Mouse (Mus musculus) testis, postnatal 10 days (tissue): ENCODE measurements around the gene Nmrk1.

Experiments
- DNase-seq: peaks from one replicate; pipeline ENCODE4 v3.0.0; 2021; ENCODE audit warnings: low spot score

Nmrk1 gene

GRCm38 (mm10) chr19:18652592-18652991 is 20.8 kb downstream of the Nmrk1 start:
- no peak for DNase-seq

GRCm38 (mm10) chr19:18653058-18653457 is 21.3 kb downstream of the Nmrk1 start:
- DNase-seq, result peak; percentile 61

GRCm38 (mm10) chr19:18654330-18654729 is 22.6 kb downstream of the Nmrk1 start:
- no peak for DNase-seq

DNA sequence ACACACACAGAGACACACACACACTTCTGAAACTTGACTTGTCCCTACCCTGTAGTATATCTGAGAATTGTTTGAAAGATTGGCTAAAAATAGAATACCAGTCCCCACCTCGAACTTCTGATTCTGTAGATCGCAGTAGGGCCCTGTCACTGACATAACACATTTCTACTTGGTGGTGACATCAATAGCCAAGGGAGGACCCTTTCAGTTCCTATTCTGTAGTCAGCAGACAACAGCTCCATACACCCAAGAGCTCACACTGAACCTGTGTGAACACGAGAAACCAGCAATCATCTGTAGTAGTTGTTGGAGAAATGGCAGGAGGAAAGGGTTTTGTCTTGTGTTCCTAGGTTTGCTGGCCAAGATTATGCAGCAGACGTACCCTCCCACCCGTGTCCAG is 23.2 kb downstream of the Nmrk1 start:
- DNase-seq, result no peak

DNA sequence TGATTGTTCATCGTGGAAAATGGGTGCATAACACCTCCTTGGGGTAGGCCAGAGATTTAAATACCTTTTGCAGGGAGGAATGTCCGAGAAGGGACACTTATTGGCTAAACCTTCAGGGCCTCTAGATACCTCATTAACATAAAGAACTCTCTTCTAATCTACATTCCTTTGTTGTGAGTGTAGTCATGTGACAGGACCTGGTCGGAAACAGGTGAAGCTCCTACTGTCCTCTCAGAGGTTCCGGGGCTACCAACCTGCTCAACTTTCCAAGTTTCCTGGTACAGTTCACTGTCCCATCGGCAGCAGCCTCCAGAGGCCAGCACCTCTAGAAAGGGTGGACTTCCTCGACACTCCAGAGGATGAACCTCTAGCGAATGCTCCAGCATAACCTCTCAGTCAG is 24.2 kb downstream of the Nmrk1 start:
- DNase-seq, result no peak

DNA sequence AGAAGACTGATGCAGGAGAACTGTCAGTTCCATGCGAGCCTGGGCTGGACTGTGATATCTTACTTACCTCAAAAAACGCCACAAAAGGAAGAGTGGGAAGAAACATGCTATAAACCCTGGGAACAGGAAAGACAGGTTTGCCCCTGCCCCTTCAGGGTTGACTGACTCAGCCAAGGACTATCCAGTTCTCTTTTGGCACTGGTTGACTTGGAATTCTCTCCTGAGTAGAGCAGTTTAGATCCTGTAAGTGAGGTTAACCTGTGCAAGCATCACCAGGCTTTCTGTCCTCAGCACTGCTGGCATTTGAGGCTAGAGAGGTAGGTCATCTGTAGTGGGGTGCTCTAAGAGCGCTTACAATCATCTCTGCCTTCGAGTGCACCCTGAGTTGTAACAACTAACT is 26.7 kb downstream of the Nmrk1 start:
- DNase-seq, result no peak

DNA sequence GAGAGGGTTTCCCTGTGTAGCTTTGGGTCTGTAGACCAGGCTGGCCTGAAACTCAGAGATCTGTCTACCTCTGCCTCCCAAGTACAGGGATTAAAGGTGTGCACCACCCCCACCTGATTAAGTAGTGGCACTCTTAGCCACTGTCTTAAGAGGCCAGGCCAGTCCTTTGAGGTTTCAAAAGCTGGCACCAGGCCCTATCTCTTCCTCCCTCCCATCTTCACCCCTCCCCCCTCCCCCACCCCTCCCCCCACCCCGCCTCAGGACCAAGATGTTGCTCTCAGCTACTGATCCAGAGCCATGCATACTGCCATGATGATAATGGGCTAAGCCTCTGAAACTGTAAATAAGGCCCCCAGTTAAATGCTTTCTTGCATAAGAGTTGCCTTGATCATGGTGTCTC is 27.6 kb downstream of the Nmrk1 start:
- DNase-seq, result no peak

DNA sequence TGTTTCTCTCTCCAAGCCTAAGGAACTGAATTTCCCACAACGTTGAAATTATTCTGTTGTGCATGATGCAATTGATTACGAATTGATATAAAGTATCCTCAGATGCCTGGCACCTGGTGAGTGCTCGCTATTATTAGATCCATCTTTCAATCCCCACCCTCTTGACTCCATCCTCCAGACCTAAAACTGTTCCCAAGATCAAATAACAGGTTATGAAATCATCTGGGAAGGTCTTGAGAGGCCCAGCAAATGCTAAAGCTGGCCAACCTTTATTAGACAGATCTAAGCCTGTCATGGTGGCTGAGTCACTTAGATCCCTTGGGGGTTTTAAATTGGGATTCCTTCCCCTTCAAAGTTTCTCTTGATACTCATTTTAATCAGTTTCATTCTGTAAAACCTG is 28.7 kb downstream of the Nmrk1 start:
- no peak for DNase-seq

DNA sequence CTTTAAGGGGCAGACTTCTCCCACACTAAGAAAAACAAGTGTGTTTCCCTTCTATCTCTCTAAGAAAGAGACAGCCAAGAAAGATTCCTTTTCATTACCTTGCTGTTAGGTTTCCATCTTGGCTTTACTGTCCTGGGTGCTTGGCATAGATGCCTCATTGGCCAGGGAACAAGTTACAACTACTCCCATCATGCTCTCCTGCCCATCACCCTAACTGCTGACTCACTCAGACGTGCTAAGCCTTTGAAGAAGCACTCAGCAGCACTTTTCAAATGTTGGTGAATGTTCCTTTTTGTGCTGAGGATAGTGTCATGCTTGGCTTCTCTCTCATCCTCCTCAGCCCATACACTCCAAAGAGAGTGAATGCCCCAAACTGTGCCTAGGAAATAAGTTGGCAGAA is 29.9 kb downstream of the Nmrk1 start:
- no peak for DNase-seq

- DNase-seq, result no peak
These were observed 32.2 kb downstream of the Nmrk1 start for GRCm38 (mm10) chr19:18663904-18664303.

DNA sequence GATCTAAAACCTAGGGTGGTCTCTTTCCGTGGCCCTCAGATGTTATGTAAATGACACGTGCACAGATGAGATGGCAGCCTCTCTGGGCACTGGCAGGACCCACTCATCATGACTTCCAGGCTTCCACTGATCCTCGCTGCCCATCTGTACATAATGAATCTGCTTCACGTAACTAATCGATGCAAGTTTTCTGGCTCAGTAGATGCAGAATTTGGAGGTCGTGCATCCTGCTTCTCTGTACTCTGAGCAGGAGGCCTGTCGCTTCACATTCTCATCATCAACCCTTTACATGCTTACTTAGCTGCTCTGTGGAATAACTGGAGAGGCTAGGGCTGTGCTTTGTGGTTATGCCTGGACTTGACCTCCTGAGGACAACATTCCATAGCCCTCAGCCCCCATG is 35.2 kb downstream of the Nmrk1 start:
- DNase-seq, result no peak

DNA sequence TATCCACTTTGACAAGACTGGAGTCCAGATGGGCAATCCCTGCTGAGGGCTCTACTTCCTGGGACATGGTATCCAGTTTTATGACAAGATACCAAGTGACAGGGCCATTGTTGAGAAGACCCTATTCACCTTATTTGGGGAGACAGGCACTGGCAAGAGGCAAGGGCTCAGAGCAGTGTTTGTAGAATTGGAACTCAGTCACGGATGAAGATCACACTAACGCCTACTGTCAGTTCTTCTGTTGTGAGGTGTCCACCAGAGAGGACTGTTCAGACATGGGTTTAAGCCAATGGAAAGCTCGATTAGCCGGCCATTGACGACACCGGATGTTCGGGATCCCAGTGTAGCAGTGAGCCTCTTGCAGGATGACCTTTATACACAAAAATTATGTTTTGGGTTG is 37.8 kb downstream of the Nmrk1 start:
- no peak for DNase-seq

- peak; percentile 100 for DNase-seq
These were observed 38.9 kb downstream of the Nmrk1 start, which contains the start of gene Carnmt1 for GRCm38 (mm10) chr19:18670608-18671007. Gene Carnmt1, plus strand, starts transcription at chr19:18670764.

DNA sequence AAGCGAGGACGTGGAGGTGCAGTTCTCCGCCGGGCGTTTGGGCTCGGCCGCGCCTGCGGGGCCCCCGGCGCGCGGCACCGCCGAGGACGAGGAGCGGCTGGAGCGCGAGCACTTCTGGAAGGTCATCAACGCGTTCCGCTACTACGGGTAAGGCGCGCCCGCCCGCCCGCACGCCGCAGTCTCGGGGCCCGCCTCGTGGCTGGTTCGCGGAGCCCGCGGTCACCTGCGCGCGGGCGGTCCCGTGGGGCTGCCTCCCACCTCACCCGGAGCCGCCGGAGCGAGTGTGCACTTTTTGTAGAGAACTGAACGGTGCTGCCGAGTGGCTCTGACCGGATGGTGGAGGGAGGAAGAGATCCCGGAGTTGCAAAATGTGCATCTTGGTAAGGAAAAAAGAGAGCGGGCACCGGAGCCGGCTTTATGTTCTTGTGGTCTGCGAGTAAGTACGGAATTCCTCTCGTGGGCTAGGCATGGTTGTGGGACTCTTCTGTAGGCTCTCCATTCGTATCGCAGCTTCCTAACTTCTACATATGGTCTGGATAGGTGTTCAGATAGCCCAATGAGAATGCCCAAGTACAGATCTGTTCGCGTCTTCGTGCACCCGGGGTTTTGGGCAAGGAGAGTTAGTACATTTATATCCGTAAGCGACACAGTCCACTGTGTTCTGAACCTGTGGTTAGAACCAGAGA is 39.4 kb downstream of the Nmrk1 start:
- DNase-seq, result peak; percentile 76

- DNase-seq, result no peak
These were observed 40.7 kb downstream of the Nmrk1 start for GRCm38 (mm10) chr19:18672498-18672897.

DNA sequence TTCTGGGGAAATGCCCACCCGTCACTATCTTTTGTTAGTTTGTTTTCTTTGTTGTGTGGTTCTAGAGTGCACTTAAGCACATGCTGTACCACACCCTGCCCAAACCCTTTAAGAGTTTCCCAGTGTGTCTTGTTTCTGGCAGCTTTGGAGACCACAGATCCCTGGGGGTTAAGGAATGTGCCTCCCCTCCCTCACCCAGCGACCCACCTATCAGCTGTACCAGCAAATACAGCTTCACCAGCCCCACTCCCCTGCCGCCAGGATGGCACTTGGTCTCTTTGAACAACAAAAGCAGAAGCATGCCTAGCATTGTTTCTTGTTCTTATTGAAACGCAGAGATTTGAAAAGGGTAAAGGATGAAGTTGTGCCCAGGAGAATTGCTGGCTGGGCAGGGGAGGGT is 41.4 kb downstream of the Nmrk1 start:
- DNase-seq, result no peak

DNA sequence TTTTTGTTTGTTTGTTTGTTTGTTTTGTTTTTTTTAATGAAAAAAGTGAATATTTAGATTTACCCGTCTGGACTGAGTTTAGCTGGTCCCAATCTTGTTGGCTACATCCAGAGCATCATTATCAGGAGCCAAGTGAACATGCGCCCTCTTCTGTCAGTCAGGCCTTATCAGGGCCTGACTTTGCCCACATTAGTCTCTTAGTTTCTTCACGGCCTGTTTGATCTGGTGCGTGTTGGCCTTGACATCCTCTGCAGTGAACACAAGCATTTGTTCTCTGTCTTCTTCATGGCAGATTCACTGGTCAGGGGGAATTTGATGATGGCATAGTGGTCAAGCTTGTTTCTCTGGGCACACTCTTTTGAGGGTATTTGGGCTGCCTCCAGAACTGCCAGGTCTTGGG is 50.4 kb downstream of the Nmrk1 start:
- DNase-seq, result no peak

DNA sequence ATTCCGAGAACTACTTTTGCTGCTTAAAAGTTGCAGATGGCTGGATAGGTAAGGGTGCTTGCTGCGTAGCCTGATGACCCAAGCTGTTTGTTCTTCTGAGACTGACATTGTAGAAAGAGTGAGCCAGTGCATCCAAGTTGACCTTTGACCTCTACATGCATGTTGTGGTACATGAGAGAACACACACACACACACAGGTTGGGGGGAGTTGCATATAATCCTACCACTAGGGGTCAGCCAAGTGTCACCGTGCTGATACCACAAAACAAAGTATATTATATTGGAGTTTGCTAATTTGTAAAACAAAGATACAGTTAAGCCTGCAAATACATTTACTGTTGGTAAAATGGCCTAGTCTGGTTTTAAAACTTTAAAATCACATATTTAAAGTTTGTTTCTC is 55.8 kb downstream of the Nmrk1 start:
- no peak for DNase-seq

DNA sequence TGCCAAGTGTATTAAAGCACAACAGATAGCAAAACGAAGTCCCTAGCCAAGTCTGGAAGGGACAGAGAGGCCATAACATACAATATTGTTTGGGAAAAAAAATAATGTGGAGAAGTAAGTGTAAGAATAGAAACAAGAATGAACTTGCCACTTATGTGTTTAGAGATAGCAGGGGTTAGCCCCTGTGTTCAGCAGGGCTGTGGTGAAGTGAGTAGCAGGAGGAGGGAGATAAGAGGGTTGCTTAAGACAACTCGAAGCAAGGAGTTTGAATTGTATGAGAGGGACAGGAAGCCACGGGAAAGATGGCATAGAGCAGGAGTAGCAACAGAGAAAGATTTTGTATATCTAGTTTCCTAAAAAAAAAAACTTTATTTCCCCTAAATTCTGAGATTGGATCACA is 60.4 kb downstream of the Nmrk1 start:
- no peak for DNase-seq

- DNase-seq, result no peak
These were observed 61.0 kb downstream of the Nmrk1 start for GRCm38 (mm10) chr19:18692768-18693167.

GRCm38 (mm10) chr19:18695116-18695515 is 63.4 kb downstream of the Nmrk1 start:
- DNase-seq, result no peak

DNA sequence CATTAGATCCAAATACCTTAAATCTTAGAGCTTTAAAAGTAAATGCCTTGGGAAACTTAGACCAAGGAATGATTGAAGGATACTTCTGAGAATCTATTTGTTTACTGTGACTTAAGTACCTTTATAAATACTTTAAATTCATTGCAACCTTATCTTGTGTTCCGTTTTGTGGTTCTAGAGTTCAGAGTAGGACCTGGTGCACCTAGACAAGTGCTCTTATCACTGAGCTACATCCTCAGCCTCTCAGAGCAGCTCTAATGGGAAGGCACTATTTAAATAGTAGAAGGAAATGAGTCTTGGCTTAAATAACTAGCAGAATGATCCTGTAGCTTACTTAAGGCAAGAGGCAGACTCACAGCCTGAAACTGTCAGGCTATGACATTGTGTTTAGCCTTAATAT is 63.8 kb downstream of the Nmrk1 start:
- DNase-seq, result no peak
